Mouse (Mus musculus) mouse trophoblast stem cell (cell line): Measurements from ENCODE around the gene Gmfg.

Experiments
- in situ Hi-C, 2 experiments: fragments of 300-500 bp; cut with MseI, MboI; formaldehyde crosslinking; loops; 2 replicates in 1 of 2; 3 replicates in 1 of 2; pipeline ENCODE4 v1.15.1; 2025

Gene Gmfg

DNA sequence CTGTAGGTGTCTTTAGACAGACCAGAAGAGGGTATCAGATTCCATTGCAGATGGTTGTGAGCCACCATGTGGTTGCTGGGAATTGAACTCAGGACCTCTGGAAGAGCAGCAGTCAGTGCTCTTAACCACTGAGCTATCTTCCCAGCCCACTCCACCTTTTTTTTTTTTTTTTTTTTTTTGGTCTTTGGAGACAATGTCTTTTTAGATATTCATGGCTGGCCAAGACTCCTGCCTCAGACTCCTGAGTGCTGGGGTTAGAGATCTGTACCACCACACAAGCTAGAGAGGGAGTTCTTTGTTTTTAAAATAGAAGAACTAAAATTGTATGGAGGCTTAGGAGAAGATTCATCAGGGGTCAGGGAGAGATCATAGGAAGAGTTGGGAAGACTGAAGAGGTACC is 717 bp downstream of the Gmfg start:
- in situ Hi-C loops = no loop called here

DNA sequence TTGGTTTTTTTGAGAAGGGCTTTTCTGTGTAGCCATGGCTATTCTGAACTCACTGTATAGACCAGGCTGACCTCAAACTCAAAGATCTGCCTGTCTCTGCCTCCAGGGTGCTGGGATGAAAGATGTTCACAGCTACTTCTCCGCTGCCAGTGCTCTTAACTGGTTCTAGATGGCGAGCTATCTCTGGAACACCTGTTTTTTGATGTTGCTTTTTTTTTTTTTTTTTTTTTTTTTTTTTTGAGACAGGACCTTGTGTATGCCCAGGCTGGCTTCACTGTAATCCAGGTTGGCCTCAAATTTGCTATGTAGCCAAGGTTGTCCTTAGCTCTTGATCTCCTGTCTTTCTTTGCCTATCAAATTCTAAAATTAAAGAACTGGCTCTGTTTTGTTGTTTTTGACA is 1.5 kb downstream of the Gmfg start:
- in situ Hi-C loops = no loop called here

DNA sequence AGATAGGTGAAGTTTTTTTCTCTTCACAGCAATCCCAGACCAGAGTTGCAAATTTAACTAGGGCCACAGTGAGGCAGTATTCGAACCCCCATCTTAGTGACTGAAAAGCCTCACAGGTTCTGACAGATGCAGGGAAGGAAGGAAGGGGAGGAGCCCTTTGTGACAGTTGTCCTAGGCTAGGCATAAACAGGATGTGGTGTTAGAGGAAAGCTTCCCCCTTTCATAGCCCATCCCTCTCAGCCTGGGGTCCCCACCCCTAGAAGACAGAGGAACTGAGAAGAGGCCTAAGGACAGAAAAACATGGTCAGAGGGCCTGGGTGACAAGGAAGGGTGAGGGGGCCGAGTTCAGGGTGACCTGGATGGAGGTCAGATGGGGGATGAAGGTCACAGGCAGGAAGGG is 3.5 kb downstream of the Gmfg start:
- in situ Hi-C loops = no loop called here

- in situ Hi-C loops = no loop called here
Measured at GRCm38 (mm10) chr7:28441776-28442485, 4.7 kb downstream of the Gmfg start.

- in situ Hi-C loops = no loop called here
Measured at GRCm38 (mm10) chr7:28442688-28443087, 5.4 kb downstream of the Gmfg start.

DNA sequence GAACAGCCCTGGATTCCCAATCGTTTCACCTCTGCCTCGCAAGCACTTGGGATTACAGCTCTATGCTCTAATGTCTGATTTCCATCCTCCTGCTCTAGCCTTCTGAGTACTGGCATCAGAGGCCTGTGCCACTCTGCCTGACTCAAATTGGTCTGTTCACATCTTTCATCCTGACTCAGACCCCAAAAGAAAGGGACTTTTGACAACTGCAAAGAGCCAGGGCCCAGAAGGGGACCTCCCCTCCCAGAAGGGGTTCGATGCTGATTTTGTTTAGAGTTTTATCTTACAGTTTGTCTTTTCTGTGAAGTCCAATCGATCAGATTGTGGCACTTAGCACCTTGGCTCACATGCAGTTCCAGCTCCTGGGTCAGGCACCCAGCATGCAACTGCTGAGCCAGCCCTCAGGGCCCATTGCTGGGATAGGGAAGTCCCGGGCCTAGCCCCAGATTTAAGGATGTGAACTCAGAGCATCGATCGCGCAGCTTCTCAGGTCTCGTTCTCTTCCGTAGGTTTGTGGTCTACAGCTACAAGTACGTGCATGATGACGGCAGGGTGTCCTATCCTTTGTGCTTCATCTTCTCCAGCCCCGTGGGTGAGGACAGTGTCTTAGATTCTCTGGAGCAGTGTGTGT is 7.2 kb downstream of the Gmfg start:
- in situ Hi-C loops = no loop called here

GRCm38 (mm10) chr7:28446446-28446845 is 9.2 kb downstream of the Gmfg start:
- in situ Hi-C loops = no loop called here

- in situ Hi-C loops = no loop called here
Measured at GRCm38 (mm10) chr7:28447101-28447830, 10.0 kb downstream of the Gmfg start.

GRCm38 (mm10) chr7:28447865-28448820 is 10.9 kb downstream of the Gmfg start:
- in situ Hi-C loops = no loop called here

- in situ Hi-C loops = no loop called here
Measured at GRCm38 (mm10) chr7:28451531-28452360, 14.5 kb downstream of the Gmfg start, which contains the start of gene Lrfn1. Gene Lrfn1 (plus strand): TSS chr7:28451980.

- in situ Hi-C loops = no loop called here
Measured at GRCm38 (mm10) chr7:28452361-28453005, 15.2 kb downstream of the Gmfg start.

DNA sequence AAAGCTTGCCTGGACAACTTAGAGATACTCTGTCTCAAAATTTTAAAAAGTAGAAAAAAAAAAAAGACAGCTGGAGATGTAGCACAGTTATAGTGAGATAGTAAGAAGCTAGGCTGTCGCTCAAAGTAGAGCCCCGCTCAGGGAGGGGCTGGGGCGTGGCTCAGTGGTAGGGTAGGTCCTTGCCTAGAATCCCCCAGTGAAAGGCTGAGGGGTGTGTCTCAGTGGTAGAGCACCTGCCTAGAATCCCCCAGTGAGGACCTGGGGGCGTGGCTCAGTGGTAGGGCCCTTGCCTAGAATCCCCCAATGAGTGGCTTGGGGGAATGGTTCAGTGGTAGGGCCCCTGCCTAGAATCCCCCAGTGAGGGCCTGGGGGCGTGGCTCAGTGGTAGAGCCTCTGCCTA is 23.1 kb downstream of the Gmfg start:
- in situ Hi-C loops = no loop called here

GRCm38 (mm10) chr7:28462769-28463168 is 25.5 kb downstream of the Gmfg start:
- in situ Hi-C loops = no loop called here

- in situ Hi-C loops = no loop called here
Measured at GRCm38 (mm10) chr7:28464416-28465212, 27.4 kb downstream of the Gmfg start.

DNA sequence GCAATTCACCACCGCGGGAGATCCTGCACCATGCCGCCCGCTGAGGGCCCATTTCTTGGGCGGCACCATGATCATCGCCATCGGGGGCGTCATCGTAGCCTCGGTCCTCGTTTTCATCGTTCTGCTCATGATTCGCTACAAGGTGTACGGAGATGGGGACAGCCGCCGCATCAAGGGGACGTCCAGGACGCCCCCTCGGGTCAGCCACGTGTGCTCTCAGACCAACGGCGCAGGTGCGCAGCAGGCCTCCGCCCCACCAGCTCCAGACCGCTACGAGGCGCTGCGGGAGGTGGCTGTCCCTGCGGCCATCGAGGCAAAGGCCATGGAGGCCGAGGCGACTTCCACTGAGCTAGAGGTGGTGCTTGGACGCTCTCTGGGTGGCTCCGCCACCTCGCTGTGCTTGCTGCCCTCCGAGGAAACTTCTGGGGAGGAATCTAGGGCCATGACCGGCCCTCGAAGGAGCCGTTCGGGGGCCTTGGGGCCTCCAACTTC is 29.5 kb downstream of the Gmfg start:
- in situ Hi-C loops = no loop called here

GRCm38 (mm10) chr7:28467213-28467751 is 30.0 kb downstream of the Gmfg start:
- in situ Hi-C loops = no loop called here

GRCm38 (mm10) chr7:28476191-28476590 is 38.9 kb downstream of the Gmfg start:
- in situ Hi-C loops = no loop called here

- in situ Hi-C loops = no loop called here
Measured at GRCm38 (mm10) chr7:28477363-28477762, 40.1 kb downstream of the Gmfg start.

- in situ Hi-C loops = no loop called here
Measured at GRCm38 (mm10) chr7:28478854-28479253, 41.6 kb downstream of the Gmfg start.
